Mouse (Mus musculus) heart, embryonic 14.5 days (tissue): ENCODE measurements around the gene Lrr1. TPM values are rescaled to one million over a fixed set of nuclear protein-coding genes. Genes with fewer than 3 reads are reported as not detected.

Experiments
- ATAC-seq: fragments of 200-750 bp; cut with Nextera tagmentation; 2 replicates; pipeline ENCODE4 v1.8.0; 2017; ENCODE audit warnings: low read depth, moderate TSS enrichment; ENCODE audit not compliant: insufficient number of reproducible peaks, insufficient read depth, low FRiP score
- H3K27ac ChIP-seq, 2 experiments: fragments of 200-500 bp in 1 of 2; fragments of 300-500 bp in 1 of 2; sonication (generic) in 1 of 2; replicated peaks in 1 of 2; 2 replicates each; pipeline ENCODE4 v1.5.1; 2012 to 2014; ENCODE audit warnings: low read depth in 2 of 2, low read length in 2 of 2, control low read depth in 1 of 2, mild to moderate bottlenecking in 1 of 2, mixed read lengths in 1 of 2; ENCODE audit not compliant: control insufficient read depth in 1 of 2, insufficient read depth in 1 of 2
- H3K27me3 ChIP-seq: fragments of 300-500 bp; sonication (generic); 2 replicates; pipeline ENCODE4 v1.6.1; 2014; ENCODE audit warnings: mild to moderate bottlenecking, low read length, control low read depth; ENCODE audit not compliant: control insufficient read depth, insufficient read depth
- H3K36me3 ChIP-seq: fragments of 300-500 bp; sonication (generic); 2 replicates; pipeline ENCODE4 v1.6.1; 2014; ENCODE audit warnings: mild to moderate bottlenecking, control low read depth, low read length, mixed read lengths; ENCODE audit not compliant: control insufficient read depth, insufficient read depth
- H3K4me1 ChIP-seq, 2 experiments: fragments of 200-500 bp in 1 of 2; fragments of 300-500 bp in 1 of 2; sonication (generic) in 1 of 2; 2 replicates each; pipeline ENCODE4 v1.6.1; 2012 to 2014; ENCODE audit warnings: low read length in 2 of 2, control low read depth in 1 of 2, mixed read lengths in 1 of 2; ENCODE audit not compliant: control insufficient read depth in 2 of 2, insufficient read depth in 2 of 2
- H3K4me2 ChIP-seq: fragments of 300-500 bp; sonication (generic); 2 replicates; pipeline ENCODE4 v1.6.1; 2014; ENCODE audit warnings: mild to moderate bottlenecking, low read length
- H3K4me3 ChIP-seq, 2 experiments: fragments of 200-500 bp in 1 of 2; fragments of 300-500 bp in 1 of 2; sonication (generic) in 1 of 2; 2 replicates each; pipeline ENCODE4 v1.5.1; 2012 to 2014; ENCODE audit warnings: low read length in 2 of 2, mild to moderate bottlenecking in 2 of 2, control low read depth in 1 of 2, low read depth in 1 of 2, moderate library complexity in 1 of 2; ENCODE audit not compliant: control insufficient read depth in 1 of 2, insufficient read depth in 1 of 2
- H3K9ac ChIP-seq: fragments of 300-500 bp; sonication (generic); 2 replicates; pipeline ENCODE4 v1.6.1; 2014; ENCODE audit warnings: mild to moderate bottlenecking, low read length
- H3K9me3 ChIP-seq: fragments of 300-500 bp; sonication (generic); 2 replicates; pipeline ENCODE4 v1.6.1; 2016; ENCODE audit warnings: low read length, control low read depth; ENCODE audit not compliant: control insufficient read depth
- WGBS: fragments of 180-500 bp; shearing (Covaris S2); extraction: QIAGEN DNeasy Blood & Tissue Kit; methylation state at CpG from one replicate; pipeline ENCODE4 v1.1.7; 2014; 5-methylcytosine and 5-hydroxymethylcytosine counted together
- polyA plus RNA-seq: library from polyadenylated mRNA; unstranded; fragments of >200 nt; fragmentation: Nextera tagmentation; extraction: Ambion mirVana; gene quantifications from 2 replicates; pipeline ENCODE4 v1.2.1, GENCODE M21; 2014

The Lrr1 gene
- polyA plus RNA-seq, 1 experiment from 2014 or later = 11.3 TPM

DNA sequence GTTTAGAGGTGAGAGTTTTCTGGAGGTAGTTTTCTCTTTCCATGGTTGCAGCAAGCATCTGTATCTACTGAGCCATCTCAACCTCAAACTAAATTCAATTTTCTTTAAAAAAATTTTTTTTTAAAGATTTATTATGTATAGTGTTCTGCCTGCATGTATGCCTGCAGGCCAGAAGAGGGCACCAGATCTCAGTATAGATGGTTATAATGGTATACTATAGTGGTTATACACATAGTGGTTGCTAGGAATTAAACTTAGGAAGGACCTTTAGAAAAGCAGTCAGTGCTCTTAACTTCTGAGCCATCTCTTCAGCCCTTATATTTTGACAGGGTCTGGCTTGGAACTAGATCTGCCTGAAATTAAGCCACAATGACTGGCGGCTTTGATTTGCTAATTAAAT lies 21.9 kb downstream of the Lrr1 start:
- Histone ChIP-seq H3K27me3 (no peaks in the 10 kb centered on the region), H3K27ac (0 out of 4 replicates have a peak overlapping the region, but pooled peaks have one; percentile 14 to 65), H3K9me3 (no peaks in the 10 kb centered on the region), H3K4me1 (peaks cover 0 to 13% of the 10 kb centered on the region in 2 experiments; a peak in 2 of 4 replicates), H3K4me3 (no peak overlapping the region), H3K4me2 (no peak overlapping the region), H3K36me3 (peaks cover 48% of the 10 kb centered on the region), H3K9ac (no peak overlapping the region)
- ATAC-seq = no peak
- WGBS = 100% methylated on average over 1 of the region's 1 CpGs

DNA sequence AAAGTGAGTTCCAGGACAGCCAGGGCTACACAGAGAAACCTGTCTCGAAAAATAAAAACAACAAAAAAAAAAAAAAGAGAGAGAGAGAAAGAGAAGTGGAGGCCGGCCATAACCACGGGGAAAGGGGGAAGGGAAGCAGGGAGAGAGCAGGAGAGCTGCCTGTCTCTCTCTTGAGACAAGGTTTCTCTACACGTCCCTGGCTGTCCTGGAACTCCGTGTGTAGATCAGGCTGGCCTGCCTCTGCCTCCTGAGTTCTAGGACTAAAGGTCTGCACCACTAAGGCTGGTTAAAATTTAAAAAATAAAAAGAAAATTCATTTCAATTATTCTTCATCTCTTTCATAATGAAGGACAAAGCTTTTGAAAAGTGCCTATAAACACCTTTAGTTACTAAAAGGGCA lies 22.8 kb downstream of the Lrr1 start:
- Histone ChIP-seq H3K9ac (no peak overlapping the region), H3K4me1 (peaks cover 0 to 16% of the 10 kb centered on the region in 2 experiments; a peak in 2 of 4 replicates), H3K27ac (no peak overlapping the region), H3K36me3 (peaks cover 46% of the 10 kb centered on the region), H3K4me3 (no peak overlapping the region), H3K4me2 (no peak overlapping the region), H3K9me3 (no peaks in the 10 kb centered on the region), H3K27me3 (no peaks in the 10 kb centered on the region)
- 91% methylated on average over 5 of the region's 5 CpGs for WGBS
- no peak for ATAC-seq

DNA sequence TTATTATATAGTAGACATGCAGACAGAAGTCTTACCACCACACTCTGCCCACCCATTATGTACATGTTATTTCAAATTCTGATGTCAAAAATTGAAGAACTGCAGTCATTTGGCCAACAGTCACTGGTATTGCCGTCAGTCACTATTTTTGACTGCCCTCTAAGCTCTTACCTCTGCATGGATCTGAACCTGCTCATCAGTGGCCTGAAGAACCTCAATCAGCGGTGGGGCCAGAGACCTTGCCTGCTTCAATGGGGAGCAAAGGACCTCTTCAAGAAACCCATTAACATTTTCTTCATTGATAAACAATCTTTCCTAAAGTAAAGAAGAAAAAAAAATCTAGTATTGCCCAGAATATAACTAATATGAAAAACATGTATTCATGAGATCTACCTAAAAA lies 24.0 kb downstream of the Lrr1 start:
- 84% methylated on average over 2 of the region's 2 CpGs for WGBS
- Histone ChIP-seq H3K9me3 (no peaks in the 10 kb centered on the region), H3K4me3 (no peak overlapping the region), H3K27me3 (no peaks in the 10 kb centered on the region), H3K4me2 (no peak overlapping the region), H3K27ac (no peak overlapping the region), H3K9ac (no peak overlapping the region), H3K4me1 (peaks cover 0 to 9% of the 10 kb centered on the region in 2 experiments; a peak in 2 of 4 replicates), H3K36me3 (peaks cover 41% of the 10 kb centered on the region)
- no peak for ATAC-seq

DNA sequence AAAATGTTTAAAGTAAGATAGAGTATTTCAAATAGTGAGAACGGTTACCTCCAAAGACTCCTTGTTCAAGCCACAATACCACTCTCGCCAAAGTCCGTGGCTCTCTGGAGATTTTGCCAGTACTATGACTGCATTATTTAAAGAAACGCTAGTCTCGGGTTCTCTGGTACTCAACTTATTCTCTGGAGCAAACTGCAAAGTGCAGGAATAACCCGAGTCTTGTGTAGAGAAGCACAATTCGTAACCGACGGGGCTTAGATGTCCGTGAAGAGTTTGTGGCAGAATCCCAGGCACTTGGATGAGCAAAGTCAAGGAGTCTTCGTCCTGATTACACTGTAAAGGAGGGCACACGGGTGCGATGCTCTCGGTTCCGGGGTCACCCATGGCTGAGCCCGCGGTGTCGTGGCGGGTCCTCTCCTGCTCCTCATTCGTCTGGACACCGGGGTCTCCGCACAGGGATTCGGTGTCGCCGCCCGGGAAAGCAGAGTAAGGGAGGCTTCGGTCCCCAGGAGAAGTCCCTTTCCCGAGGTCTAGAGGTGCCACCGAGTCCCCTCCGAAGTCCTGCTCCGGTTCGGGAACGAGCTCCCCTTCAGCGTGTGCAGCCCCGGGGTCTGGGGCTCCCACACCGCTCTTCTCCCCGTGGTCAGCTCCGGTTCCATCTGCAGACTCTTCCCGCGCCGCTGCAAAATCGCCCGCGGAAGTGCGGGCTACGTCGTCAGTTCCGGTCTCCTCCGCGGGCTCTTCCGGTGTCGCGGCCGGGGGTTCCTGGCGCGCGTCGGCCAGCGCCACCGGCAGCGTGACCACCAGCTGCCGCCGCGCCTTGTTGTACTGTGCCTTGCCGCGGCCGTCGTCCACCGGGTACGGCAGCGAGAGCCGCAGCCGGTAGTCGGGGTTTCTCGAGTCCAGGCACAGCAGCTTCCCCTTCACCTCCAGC lies 28.1 kb downstream of the Lrr1 start, which contains the start of gene Gm49383:
Gene Gm49383 (minus strand): TSS at position 661 of the 934 bp plus-strand sequence.
- Histone ChIP-seq H3K4me1 (peaks cover 0 to 19% of the 10 kb centered on the region in 2 experiments; a peak in 3 of 4 replicates), H3K27ac (peak within 1 kb of the TSS; percentile 87 to 93), H3K4me2 (peak within 1 kb of the TSS; percentile 94), H3K27me3 (no peaks in the 10 kb centered on the region), H3K4me3 (peak within 1 kb of the TSS; percentile 74 to 98), H3K9me3 (no peaks in the 10 kb centered on the region), H3K36me3 (peaks cover 35% of the 10 kb centered on the region), H3K9ac (peak within 1 kb of the TSS; percentile 92)
- ATAC-seq = peak; percentile 67
- WGBS = under 1% methylated on average over 75 of the region's 75 CpGs

DNA sequence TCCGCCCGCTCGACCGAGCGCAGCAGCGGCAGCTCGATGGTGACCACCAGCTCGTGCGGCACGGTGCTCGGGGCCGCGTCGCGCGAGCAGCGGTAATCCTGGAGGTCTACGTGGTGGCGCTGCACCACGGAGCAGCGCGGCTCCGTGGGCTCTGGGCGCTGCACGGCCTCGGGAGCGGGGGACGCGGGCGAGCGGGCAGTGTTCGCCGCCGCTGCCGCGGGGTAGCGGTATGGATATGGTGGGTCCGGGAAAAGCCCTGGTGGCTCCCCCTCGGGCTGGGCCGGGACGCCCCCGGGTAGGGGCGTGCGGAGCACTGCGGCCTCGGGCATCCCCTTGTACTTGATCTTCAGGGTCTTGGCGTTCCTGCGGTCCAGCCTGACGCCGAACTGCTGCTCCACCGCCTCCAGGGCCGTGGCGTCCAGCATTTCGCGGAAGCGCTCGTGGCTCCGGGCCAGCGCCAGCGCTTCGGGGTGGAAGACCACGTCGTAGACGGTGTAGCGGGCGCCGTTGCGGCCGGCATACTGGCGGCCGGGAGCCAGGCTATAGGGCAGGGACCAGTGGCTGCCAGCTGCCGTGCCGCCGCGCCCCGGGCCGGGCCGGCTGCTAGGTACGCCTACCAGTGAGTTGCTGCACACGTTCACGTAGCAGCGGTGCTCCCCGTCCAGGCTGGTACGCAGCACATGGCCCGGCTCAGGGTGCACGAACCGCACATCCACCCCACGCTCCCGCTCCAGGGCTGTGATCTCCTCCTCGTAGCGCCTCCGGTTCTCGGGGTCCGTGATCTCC lies 29.0 kb downstream of the Lrr1 start:
- peaks cover 0 to 19% of the 10 kb centered on the region in 2 experiments; a peak in 3 of 4 replicates for H3K4me1 ChIP-seq
- H3K27ac ChIP-seq = peak overlapping the region; percentile 87 to 93
- H3K9me3 ChIP-seq = no peaks in the 10 kb centered on the region
- peak overlapping the region; percentile 92 for H3K9ac ChIP-seq
- peaks cover 40% of the 10 kb centered on the region for H3K36me3 ChIP-seq
- peak; percentile 69 for ATAC-seq
- H3K4me2 ChIP-seq = peak overlapping the region; percentile 94
- peak overlapping the region; percentile 74 to 98 for H3K4me3 ChIP-seq
- no peaks in the 10 kb centered on the region for H3K27me3 ChIP-seq
- under 1% methylated on average over 94 of the region's 94 CpGs for WGBS

DNA sequence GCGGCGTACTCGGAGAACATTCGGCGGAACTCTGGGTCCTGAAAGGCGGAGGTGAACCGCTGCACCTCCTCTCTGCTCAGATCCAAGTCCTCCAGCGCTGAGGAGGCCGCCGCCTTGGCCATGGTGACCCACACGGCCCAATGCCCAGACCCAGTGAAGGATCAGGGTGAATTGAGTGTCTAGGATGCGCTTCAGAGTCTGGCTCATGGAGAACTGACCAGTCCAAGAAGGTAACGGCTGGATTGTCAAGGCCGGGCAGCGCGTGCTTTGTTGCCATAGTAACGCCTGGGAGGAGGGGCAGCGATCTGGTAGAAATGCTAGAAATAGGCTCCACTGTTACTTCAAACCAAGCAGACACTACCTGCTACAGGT lies 29.5 kb downstream of the Lrr1 start, which contains the start of gene Dnaaf2:
Gene Dnaaf2 (minus strand): TSS at position 266 of the 372 bp plus-strand sequence.
- peak; percentile 8; the same call in 1 of the 2 replicates for ATAC-seq

DNA sequence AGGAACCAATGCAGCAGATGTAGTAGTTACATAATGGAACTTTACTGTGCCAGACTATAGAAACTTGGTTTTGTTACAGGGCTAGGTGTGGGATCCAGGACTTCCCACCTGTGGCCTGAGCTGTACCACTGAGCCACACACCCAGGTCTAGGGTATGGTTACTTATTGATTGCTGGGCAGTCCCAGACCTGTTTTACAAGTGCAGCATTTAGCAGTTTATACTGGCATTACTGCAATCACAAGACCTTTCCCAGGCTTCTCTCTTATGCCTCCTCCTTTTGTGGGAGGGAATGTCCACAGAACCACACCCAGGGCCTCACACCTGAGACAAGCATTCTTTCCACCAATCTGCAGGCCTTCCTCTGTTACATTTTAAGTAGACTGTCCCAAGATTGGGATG lies 30.4 kb downstream of the Lrr1 start:
- Histone ChIP-seq H3K9ac (peak overlapping the region; percentile 92), H3K4me3 (no peak overlapping the region), H3K27me3 (no peaks in the 10 kb centered on the region), H3K36me3 (peaks cover 44% of the 10 kb centered on the region), H3K9me3 (no peaks in the 10 kb centered on the region), H3K4me1 (peaks cover 0 to 19% of the 10 kb centered on the region in 2 experiments; a peak in 3 of 4 replicates), H3K27ac (no peak overlapping the region), H3K4me2 (peak overlapping the region; percentile 94)
- no peak for ATAC-seq

More for the DNA sequence above, 29.5 kb downstream of the Lrr1 start, which contains the start of gene Dnaaf2:
- Histone ChIP-seq H3K27me3 (no peaks in the 10 kb centered on the region), H3K4me2 (peak within 1 kb of the TSS; percentile 94), H3K9me3 (no peaks in the 10 kb centered on the region), H3K36me3 (peaks cover 40% of the 10 kb centered on the region), H3K4me3 (peak within 1 kb of the TSS; percentile 74 to 98), H3K27ac (peak within 1 kb of the TSS; percentile 87 to 93), H3K9ac (peak within 1 kb of the TSS; percentile 92), H3K4me1 (peaks cover 0 to 19% of the 10 kb centered on the region in 2 experiments; a peak in 3 of 4 replicates)
- WGBS = 1% methylated on average over 18 of the region's 18 CpGs
